Mouse (Mus musculus) right cerebral cortex, postnatal 4 days (tissue): ENCODE results near the gene Zfp341.
A peak's percentile ranks its signal among the peaks of the same experiment; 100 is the strongest.

ENCODE experiments used
- DNase-seq: peaks from one replicate; pipeline ENCODE4 v3.0.0-alpha.2; 2022

The Zfp341 gene

GRCm38 (mm10) chr2:154613118-154614115, at the start of gene Zfp341, which contains the start of gene 4930519P11Rik:
Zfp341 (plus strand) TSS chr2:154613297.
4930519P11Rik (minus strand) TSS chr2:154613437.
- peak; percentile 90 for DNase-seq

GRCm38 (mm10) chr2:154563612-154564170, 49.4 kb upstream of the Zfp341 start:
- no peak for DNase-seq

- no peak for DNase-seq
These were observed 47.5 kb upstream of the Zfp341 start for GRCm38 (mm10) chr2:154565562-154565961.

- no peak for DNase-seq
These were observed 46.5 kb upstream of the Zfp341 start for GRCm38 (mm10) chr2:154566641-154567040.

GRCm38 (mm10) chr2:154567766-154568165, 45.3 kb upstream of the Zfp341 start:
- DNase-seq: no peak

GRCm38 (mm10) chr2:154568329-154569070, 44.6 kb upstream of the Zfp341 start:
- peak; percentile 55 for DNase-seq

- peak; percentile 57 for DNase-seq
These were observed 43.9 kb upstream of the Zfp341 start for GRCm38 (mm10) chr2:154569071-154569748.

- peak; percentile 96 for DNase-seq
These were observed 43.2 kb upstream of the Zfp341 start, which contains the start of gene E2f1 for GRCm38 (mm10) chr2:154569836-154570286. E2f1 (minus strand) TSS chr2:154569892.

- no peak for DNase-seq
These were observed 42.4 kb upstream of the Zfp341 start for GRCm38 (mm10) chr2:154570666-154571065.

GRCm38 (mm10) chr2:154571266-154571665, 41.8 kb upstream of the Zfp341 start:
- DNase-seq: no peak

GRCm38 (mm10) chr2:154571976-154572375, 41.1 kb upstream of the Zfp341 start:
- DNase-seq: no peak

- no peak for DNase-seq
These were observed 40.1 kb upstream of the Zfp341 start for GRCm38 (mm10) chr2:154572996-154573395.

GRCm38 (mm10) chr2:154574271-154574670, 38.8 kb upstream of the Zfp341 start:
- no peak for DNase-seq

- no peak for DNase-seq
These were observed 36.0 kb upstream of the Zfp341 start for GRCm38 (mm10) chr2:154576876-154577743.

- DNase-seq: no peak
These were observed 35.4 kb upstream of the Zfp341 start for GRCm38 (mm10) chr2:154577744-154578067.

GRCm38 (mm10) chr2:154580586-154580985, 32.5 kb upstream of the Zfp341 start:
- no peak for DNase-seq

GRCm38 (mm10) chr2:154581421-154581820, 31.7 kb upstream of the Zfp341 start:
- no peak for DNase-seq

GRCm38 (mm10) chr2:154583906-154584872, 28.9 kb upstream of the Zfp341 start:
- peak; percentile 72 for DNase-seq

- no peak for DNase-seq
These were observed 28.0 kb upstream of the Zfp341 start for GRCm38 (mm10) chr2:154584931-154585601.

GRCm38 (mm10) chr2:154586405-154586804, 26.7 kb upstream of the Zfp341 start:
- peak; percentile 80 for DNase-seq
